Mouse (Mus musculus): ENCODE measurements at regions not wholly inside any gene's neighbourhood (a gene's known extent, or its start where the extent isn't known, plus 50 kb on each side); places are given as distances from the start of the nearest gene placed in this dataset.

- no peak for DNase-seq (ENCODE audit: low spot score in 2 of 2)
Observed at GRCm38 (mm10) chr13:29023486-29023885, 70.0 kb upstream of the Sox4 start.

- DNase-seq (ENCODE audit: low spot score in 2 of 2) = no peak
Observed at GRCm38 (mm10) chr13:29019839-29020238, 66.3 kb upstream of the Sox4 start.

- peak; percentile 49 to 51 for DNase-seq (ENCODE audit: low spot score in 2 of 2)
Observed at GRCm38 (mm10) chr13:29016145-29016651, 62.7 kb upstream of the Sox4 start.

GRCm38 (mm10) chr13:29015605-29015994 is 62.1 kb upstream of the Sox4 start:
- DNase-seq (ENCODE audit: low spot score in 2 of 2) = peak; percentile 22 to 32

GRCm38 (mm10) chr13:29014827-29015604 is 61.5 kb upstream of the Sox4 start:
- peak; percentile 27 to 40 for DNase-seq (ENCODE audit: low spot score in 2 of 2)

- DNase-seq (ENCODE audit: low spot score in 2 of 2) = peak; percentile 28 to 42
Observed at GRCm38 (mm10) chr13:29014066-29014826, 60.7 kb upstream of the Sox4 start.

GRCm38 (mm10) chr13:29006467-29006866 is 53.0 kb upstream of the Sox4 start:
- DNase-seq (ENCODE audit: low spot score in 2 of 2) = no peak
